Mouse (Mus musculus): Measurements from ENCODE around the gene Samt3. TPM values are rescaled to one million over a fixed set of nuclear protein-coding genes. Genes with fewer than 3 reads are reported as not detected.

Gene Samt3
- not detected in 2 replicates for polyA plus RNA-seq (2014; fragmentation: Nextera tagmentation; extraction: Ambion mirVana)

- Histone ChIP-seq H3K4me1 (ENCODE audit: control insufficient read depth, insufficient read depth, low read length) (no peaks in the 10 kb centered on the region), H3K27ac (ENCODE audit: low read depth, low read length) (no peak within 1 kb of the TSS), H3K27me3 (ENCODE audit: control insufficient read depth, insufficient read depth, low read length) (no peaks in the 10 kb centered on the region), H3K4me2 (replicated peaks; ENCODE audit: low read depth, low read length) (no peak within 1 kb of the TSS), H3K9me3 (ENCODE audit: control insufficient read depth, low read length) (no peaks in the 10 kb centered on the region), H3K36me3 (ENCODE audit: control insufficient read depth, insufficient read depth, low read length) (no peaks in the 10 kb centered on the region), H3K9ac (ENCODE audit: low read depth, low read length) (no peak within 1 kb of the TSS), H3K4me3 (ENCODE audit: low read length) (no peak within 1 kb of the TSS)
- no peak for ATAC-seq (ENCODE audit: low FRiP score, low TSS enrichment)
Observed at GRCm38 (mm10) chrX:86043899-86044298, at the start of gene Samt3. Gene Samt3, plus strand, starts transcription at chrX:86044199.

GRCm38 (mm10) chrX:86016591-86016990 lies 27.4 kb upstream of the Samt3 start:
- Histone ChIP-seq H3K4me2 (replicated peaks; ENCODE audit: low read depth, low read length) (no peak overlapping the region), H3K27ac (ENCODE audit: low read depth, low read length) (no peak overlapping the region), H3K27me3 (ENCODE audit: control insufficient read depth, insufficient read depth, low read length) (no peaks in the 10 kb centered on the region), H3K9ac (ENCODE audit: low read depth, low read length) (no peak overlapping the region), H3K4me1 (ENCODE audit: control insufficient read depth, insufficient read depth, low read length) (no peaks in the 10 kb centered on the region), H3K4me3 (ENCODE audit: low read length) (no peak overlapping the region), H3K9me3 (ENCODE audit: control insufficient read depth, low read length) (no peaks in the 10 kb centered on the region), H3K36me3 (ENCODE audit: control insufficient read depth, insufficient read depth, low read length) (no peaks in the 10 kb centered on the region)
- no peak for ATAC-seq (ENCODE audit: low FRiP score, low TSS enrichment)
- 45% methylated on average over 1 of the region's 1 CpGs for WGBS

DNA sequence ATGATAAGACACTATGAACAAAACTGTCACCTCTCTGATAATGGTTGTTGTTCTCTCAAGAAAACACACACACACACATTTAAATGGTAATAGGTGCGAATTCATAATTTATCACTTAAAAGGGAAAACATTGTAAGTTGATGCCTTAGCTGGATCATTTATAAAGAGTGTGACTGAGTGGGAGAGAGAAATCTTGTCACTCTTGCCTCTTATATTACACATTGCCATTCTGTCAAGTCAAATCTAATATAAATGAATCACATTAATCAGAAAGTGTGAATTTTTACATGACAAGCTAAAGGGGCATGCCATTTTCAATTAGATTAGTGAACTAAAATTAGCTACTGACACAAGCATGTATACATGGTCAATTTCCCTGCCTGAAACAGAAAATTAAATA lies 44.7 kb downstream of the Samt3 start:
- no peaks in the 10 kb centered on the region for H3K9me3 ChIP-seq (ENCODE audit: control insufficient read depth, low read length)
- H3K36me3 ChIP-seq (ENCODE audit: control insufficient read depth, insufficient read depth, low read length): no peaks in the 10 kb centered on the region
- no peak for ATAC-seq (ENCODE audit: low FRiP score, low TSS enrichment)
- H3K27ac ChIP-seq (ENCODE audit: low read depth, low read length): no peak overlapping the region
- WGBS: 78% methylated on average over 1 of the region's 1 CpGs
- no peak overlapping the region for H3K9ac ChIP-seq (ENCODE audit: low read depth, low read length)
- no peak overlapping the region for H3K4me2 ChIP-seq (replicated peaks; ENCODE audit: low read depth, low read length)
- H3K4me3 ChIP-seq (ENCODE audit: low read length): no peak overlapping the region
- no peaks in the 10 kb centered on the region for H3K4me1 ChIP-seq (ENCODE audit: control insufficient read depth, insufficient read depth, low read length)
- no peaks in the 10 kb centered on the region for H3K27me3 ChIP-seq (ENCODE audit: control insufficient read depth, insufficient read depth, low read length)

Other genes with a start within 250 kb of the Samt3 start
- gene 5430427O19Rik, start 173.8 kb upstream of the Samt3 start, polyA plus RNA-seq (2014; fragmentation: Nextera tagmentation; extraction: Ambion mirVana): 0.09 TPM in 2 replicates
- 1.1 TPM in 2 replicates for gene Nr0b1, start 147.6 kb downstream of the Samt3 start, polyA plus RNA-seq (2014; fragmentation: Nextera tagmentation; extraction: Ambion mirVana)

Data from kidney, embryonic 14.5 days (tissue).